Mouse (Mus musculus) natural killer cell, adult 2 months (primary cell): ENCODE results near the gene Col5a3.
"Not testable (repeated sequence)": the region's sequence is repeated elsewhere in the genome, so short reads cannot be mapped to it uniquely, and the experiment has no call there.

ENCODE experiments used
- DNase-seq, 2 experiments: peaks; one replicate each; pipeline ENCODE4 v3.0.0; 2022; ENCODE audit warnings: low spot score in 2 of 2

Col5a3 gene

GRCm38 (mm10) chr9:20814521-20815272 is at the start of gene Col5a3:
Gene Col5a3, minus strand, starts transcription at chr9:20815067.
- DNase-seq: no peak

GRCm38 (mm10) chr9:20862225-20862624 is 47.4 kb upstream of the Col5a3 start:
- no peak for DNase-seq

GRCm38 (mm10) chr9:20861821-20862220 is 47.0 kb upstream of the Col5a3 start:
- DNase-seq: no peak

GRCm38 (mm10) chr9:20859926-20860325 is 45.1 kb upstream of the Col5a3 start:
- DNase-seq: no peak

GRCm38 (mm10) chr9:20857131-20857530 is 42.3 kb upstream of the Col5a3 start:
- peak in 1 of 2 experiments; percentile 61 for DNase-seq

GRCm38 (mm10) chr9:20850179-20850578 is 35.3 kb upstream of the Col5a3 start:
- no peak for DNase-seq

GRCm38 (mm10) chr9:20842670-20843069 is 27.8 kb upstream of the Col5a3 start:
- DNase-seq: no peak

GRCm38 (mm10) chr9:20842211-20842610 is 27.3 kb upstream of the Col5a3 start:
- no peak for DNase-seq

GRCm38 (mm10) chr9:20838931-20839330 is 24.1 kb upstream of the Col5a3 start:
- DNase-seq: no peak

GRCm38 (mm10) chr9:20837184-20837947 is 22.5 kb upstream of the Col5a3 start:
- no peak for DNase-seq

GRCm38 (mm10) chr9:20835431-20835954 is 20.6 kb upstream of the Col5a3 start:
- not testable (repeated sequence) for DNase-seq

- no peak for DNase-seq
Measured at GRCm38 (mm10) chr9:20834881-20835280, 20.0 kb upstream of the Col5a3 start.

- DNase-seq: peak; percentile 47 to 69
Measured at GRCm38 (mm10) chr9:20830901-20831643, 16.2 kb upstream of the Col5a3 start.

- no peak for DNase-seq
Measured at GRCm38 (mm10) chr9:20828127-20828526, 13.3 kb upstream of the Col5a3 start.

- DNase-seq: no peak
Measured at GRCm38 (mm10) chr9:20825781-20826180, 10.9 kb upstream of the Col5a3 start.

GRCm38 (mm10) chr9:20822821-20823220 is 8.0 kb upstream of the Col5a3 start:
- DNase-seq: no peak

GRCm38 (mm10) chr9:20820001-20820400 is 5.1 kb upstream of the Col5a3 start:
- no peak for DNase-seq

- DNase-seq: no peak
Measured at GRCm38 (mm10) chr9:20818236-20818635, 3.4 kb upstream of the Col5a3 start, which contains the start of gene Rdh8. Gene Rdh8, plus strand, starts transcription at chr9:20818503.

GRCm38 (mm10) chr9:20812537-20813271 is 2.2 kb downstream of the Col5a3 start:
- no peak for DNase-seq

GRCm38 (mm10) chr9:20810773-20811172 is 4.1 kb downstream of the Col5a3 start:
- no peak for DNase-seq

GRCm38 (mm10) chr9:20810271-20810670 is 4.6 kb downstream of the Col5a3 start:
- DNase-seq: no peak
